Mouse (Mus musculus): ENCODE data around the gene Prcp.

Prcp gene

DNA sequence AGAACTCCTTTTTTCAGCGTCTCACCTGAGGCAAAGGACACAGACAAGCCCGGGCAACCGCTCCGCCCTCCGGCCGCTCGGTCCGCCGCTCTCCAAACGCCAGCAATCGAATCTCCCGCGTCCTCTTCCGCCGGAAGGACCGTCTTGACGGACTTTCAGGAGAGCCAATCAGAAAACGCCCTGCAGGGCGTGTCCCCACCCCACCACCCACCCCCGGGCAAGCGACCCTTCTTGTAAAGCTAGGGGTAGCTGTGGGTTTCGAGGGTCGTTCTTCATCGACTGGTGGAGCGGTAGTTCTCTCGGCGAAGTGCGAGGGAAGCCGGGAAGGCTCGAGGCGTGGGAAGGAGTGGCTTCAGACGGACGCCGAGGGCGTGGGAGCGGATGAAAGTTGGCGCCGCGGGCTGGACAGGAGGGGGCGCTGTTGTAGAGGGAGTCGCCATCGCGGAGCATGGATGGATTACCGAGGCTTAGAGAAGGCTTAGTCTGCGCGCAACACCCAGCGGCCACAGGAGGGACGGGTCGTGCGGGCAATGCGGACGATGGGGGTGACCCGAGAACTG is at the start of gene Prcp, which contains the start of gene Ddias:
Gene Prcp, plus strand, starts transcription at position 355 of the 560 bp plus-strand sequence.
Gene Ddias, minus strand, starts transcription at position 132 of the 560 bp plus-strand sequence.
- DNase-seq (ENCODE audit: low spot score), result peak; percentile 96

DNA sequence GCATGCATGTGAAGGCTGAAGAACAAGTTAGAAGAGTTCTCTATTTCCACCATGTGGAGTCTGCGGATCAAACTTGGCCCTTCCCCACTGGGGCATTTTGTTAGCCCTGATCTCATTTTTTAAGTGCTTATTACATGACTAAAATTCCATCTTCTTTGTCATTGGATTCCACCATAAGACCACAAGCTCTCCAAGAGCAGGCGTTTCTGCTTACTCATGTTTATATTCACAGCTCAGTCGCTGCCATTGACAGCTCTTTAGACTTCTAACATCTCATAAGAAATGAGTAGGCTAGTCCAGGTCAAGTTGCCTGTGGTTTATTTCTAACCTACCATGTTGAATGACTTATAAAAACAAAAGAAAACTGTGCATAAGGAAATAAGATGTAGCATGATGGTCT is 48.0 kb upstream of the Prcp start:
- DNase-seq (ENCODE audit: low spot score), result no peak

DNA sequence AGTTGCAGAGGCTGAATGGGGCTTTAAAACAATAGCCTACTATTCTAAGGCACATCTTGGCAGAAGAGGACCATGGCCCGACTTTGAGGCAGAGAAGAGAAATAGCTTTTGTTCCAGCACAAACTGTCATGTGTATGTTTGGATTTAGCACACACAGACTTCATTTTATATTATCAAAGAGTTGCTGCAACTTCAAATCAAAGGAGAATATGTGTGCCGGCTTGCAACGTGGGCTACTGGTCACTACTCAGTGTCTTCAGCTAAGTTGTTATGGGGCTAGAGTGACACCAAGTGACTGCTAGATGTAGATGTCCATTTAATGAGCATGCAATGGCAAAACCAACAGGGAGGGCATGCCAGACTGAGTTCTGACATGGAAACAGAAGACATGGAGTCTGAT is 46.3 kb upstream of the Prcp start:
- DNase-seq (ENCODE audit: low spot score), result peak; percentile 54

DNA sequence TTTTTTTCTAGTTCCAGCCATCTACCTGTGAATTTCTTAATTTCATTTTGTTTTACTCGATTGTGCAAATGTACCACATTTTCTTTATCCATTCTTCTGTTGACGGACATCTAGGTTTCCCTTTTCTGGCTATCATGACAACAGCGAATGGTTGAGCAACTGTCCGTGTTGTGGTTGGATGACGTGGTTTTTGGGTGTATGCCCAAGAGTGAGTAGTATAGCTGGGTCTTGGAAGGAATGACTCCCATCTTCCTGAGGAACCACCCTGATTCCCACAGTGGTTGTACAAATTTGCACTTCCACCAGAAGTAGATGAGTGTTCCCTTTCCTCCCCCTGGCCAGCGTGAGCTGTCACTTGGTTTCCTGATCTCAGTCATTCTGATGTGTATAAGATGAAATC is 41.9 kb upstream of the Prcp start:
- no peak for DNase-seq (ENCODE audit: low spot score)

DNA sequence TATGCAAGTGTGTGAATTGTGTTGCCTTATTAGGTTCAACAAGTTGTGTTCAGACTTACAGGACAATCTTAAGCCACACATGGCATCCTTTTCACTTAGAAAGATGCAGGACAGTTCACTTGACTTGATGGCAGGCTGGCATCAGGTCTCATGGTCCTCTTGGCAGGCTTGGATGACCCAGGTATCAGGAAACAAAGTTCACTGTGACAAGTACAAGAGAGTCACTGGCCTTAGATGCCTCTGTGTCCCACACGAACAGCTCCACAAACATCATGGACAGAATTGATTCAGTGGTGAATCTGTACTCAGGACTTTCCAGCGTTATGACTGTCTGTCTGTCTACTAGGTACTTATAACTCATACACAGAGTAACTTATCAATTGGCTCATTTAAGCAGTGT is 39.9 kb upstream of the Prcp start:
- DNase-seq (ENCODE audit: low spot score), result no peak

DNA sequence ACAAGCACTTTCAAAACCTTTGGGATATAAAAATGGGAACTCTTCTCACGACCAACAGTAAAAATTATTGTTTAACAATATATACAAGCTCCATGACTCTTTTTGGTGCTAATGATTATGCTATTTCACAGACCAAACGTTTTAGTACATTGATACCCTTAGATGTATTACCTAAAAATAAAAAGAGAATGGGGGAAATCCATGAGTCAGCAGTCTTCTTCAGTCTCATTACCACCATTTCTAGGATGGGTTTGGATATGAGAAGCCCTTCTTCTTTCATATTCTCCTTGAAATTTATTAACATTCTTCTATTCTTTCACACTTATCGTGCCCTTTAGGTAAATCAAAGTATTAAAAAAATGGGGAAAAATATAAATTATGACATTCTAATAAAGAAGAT is 37.8 kb upstream of the Prcp start:
- DNase-seq (ENCODE audit: low spot score), result no peak

DNA sequence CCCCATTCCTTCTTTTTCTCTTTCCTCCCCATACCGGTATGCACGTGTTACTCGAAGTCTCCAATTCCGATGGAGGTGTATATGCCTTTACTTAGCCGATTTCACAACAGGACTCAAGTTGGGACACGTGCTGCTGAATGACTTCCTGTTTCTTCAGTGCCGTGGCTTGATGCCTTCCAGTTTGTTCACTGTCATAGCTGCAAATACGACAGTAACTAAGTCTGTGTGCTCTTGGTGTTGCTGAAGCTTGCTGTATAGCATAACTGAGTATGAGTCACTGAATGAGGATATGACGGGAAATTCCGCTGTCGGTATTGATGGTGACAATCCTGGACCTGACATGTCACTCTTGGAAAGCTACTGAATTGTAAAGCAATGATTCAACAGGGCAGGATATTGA is 37.0 kb upstream of the Prcp start:
- DNase-seq (ENCODE audit: low spot score), result no peak

DNA sequence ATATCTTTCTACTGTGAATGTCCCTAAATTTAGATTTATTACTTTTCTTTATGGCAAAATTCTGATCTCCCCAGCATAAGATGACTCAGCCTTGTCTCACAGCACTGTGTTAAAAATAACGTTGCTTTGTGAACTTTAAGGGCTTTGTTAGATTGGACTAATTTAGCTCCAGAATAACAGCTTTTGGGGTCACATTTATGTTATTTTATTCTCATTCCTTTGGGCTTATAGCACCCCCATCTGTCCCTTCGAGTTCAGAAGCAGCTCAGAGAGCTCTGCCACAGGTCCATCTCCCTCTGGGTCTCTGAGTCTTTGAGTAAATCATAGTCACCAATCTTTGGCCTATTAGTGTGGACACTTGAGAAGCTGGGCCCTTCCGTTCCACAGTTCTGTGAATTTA is 36.4 kb upstream of the Prcp start:
- DNase-seq (ENCODE audit: low spot score), result no peak

DNA sequence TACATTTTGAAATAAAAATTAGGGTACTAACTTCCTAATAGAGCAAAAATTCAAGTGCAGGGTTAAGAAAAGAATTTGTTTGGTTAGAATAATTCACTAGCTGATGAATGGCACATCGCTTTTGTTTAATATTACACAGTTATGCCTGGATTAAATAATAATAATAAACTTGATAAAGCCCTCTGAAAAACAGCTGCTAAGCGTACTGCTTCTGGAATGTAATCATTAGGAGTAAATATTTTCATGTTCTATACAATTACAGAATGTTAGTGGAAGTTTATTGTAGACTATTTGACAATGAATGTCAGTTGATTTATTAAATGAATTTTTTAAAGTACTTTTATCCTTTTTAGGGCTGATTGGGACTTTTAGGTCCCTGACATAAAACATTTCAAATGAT is 32.0 kb upstream of the Prcp start:
- DNase-seq (ENCODE audit: low spot score), result no peak

DNA sequence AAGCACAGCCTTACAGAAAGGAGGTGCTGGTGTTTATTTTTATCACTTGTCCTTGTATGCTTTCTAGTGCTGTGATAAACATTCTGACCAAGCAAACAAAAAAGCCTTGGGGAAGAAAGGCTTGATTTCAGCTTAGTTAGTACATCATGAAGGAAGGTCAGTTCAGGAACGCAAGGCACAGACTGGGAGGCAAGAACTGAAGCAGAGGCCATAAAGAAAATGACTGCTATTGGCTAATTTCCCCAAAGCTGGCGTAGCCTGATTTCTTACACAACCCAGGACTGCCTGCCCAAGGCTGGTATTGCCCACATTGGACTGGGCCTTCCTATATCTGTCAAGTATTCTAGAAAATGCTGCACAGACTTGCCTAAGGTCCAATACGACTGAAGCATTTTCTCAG is 26.0 kb upstream of the Prcp start:
- DNase-seq (ENCODE audit: low spot score), result no peak

DNA sequence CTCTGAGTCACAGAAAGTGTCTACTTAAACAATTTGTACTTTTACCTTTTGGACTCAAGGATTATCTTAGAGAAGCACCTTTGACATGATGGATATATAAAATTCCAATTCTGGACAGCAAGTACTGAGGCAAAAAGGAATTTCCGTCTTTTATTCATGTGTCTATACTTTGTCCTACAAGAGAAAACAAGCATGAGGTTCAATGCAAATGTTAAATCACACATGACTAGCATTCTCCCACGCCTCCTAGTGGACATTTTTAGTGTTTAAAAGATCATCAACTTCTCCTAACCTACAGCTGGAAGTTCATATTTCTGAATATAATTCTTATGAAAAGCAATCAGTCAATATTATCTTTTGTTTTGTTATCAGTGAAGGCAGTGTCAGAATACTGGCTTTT is 7.7 kb upstream of the Prcp start:
- peak; percentile 67 for DNase-seq (ENCODE audit: low spot score)

DNA sequence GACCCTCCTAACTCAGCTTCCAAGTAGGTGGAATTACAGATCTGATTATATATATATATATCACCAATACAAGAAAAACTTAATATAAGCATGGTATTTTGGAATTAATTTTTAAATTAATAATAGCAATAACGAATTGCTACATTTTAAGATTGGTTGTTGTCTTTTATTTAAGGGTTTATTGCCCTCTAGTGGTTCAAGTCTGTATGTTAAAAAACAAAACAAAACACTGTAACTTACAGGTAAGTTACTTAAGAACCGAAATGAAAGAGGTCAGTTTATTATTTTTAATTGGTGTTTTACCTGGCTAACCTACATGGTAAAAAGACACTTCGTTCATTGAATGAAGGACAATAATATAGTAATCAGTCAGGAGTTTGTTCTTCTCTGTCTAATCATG is 4.1 kb upstream of the Prcp start:
- peak; percentile 61 for DNase-seq (ENCODE audit: low spot score)

DNA sequence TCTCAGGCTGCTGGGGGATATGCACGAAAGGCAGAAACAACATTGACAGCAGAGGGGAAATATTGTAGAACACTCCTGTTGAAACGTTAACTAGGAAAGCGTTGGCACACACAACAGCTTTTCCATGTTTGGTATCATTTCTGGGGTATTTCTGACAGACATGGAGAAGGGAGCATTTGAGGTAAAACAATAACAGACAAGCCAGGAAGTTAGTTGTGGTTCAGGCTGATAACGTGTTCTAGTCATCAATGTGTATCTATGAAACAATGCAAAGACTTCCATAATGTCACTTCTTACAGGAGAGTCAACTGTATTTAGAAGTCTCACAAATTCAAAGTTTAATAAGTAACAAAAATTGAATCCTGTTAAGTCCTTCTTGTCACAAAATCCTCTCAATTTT is 2.7 kb upstream of the Prcp start:
- no peak for DNase-seq (ENCODE audit: low spot score)

DNA sequence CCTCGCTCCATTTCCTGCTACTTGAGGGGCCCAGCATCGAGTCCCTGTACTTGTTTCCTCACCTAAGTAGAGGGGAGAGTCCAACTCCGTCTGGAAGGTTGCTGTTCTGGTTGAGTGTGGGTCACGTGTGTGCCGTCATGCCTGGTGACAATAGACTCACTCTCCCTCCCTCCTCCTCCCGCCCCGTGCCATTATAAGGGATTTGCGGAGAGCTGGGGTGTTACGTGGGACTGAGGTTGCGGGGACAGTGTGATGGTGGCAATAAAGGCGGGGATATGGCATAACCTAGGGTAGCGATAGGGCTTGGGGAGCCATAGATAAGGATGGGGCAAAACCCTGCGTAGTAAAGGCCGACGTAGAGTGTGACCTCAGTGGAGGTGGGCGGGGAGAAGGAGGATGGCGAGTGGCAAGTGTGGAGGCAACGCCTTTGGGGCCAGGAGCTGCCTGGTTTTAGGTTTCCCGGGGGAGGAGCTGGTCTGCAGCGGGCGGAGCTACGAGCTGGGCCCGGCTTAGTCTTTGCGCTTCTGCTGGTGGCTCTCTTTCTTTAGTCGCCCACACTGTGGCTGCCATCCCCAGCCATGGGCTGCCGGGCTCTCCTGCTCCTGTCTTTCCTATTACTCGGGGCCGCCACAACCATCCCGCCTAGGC is 615 bp downstream of the Prcp start:
- DNase-seq (ENCODE audit: low spot score), result peak; percentile 93

DNA sequence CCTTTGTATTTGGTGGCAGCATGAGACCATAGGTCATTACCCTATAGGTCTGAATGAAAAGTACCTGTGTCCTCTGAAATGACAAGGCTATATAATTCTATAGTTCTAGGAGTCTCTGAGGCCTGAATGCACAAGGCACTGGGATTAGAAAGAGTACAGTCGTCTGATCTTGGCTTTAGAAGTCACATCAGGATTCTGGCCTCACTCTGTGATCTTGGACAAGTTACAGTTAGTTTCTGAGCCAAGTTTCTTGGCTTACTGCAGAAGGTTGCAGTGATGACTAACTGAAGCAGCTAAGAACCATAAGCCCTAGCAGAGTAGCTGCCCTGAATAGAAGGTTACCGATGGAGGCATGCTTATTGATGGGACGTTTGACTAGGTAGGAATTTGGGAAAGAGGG is 1.8 kb downstream of the Prcp start:
- DNase-seq (ENCODE audit: low spot score), result peak; percentile 15

DNA sequence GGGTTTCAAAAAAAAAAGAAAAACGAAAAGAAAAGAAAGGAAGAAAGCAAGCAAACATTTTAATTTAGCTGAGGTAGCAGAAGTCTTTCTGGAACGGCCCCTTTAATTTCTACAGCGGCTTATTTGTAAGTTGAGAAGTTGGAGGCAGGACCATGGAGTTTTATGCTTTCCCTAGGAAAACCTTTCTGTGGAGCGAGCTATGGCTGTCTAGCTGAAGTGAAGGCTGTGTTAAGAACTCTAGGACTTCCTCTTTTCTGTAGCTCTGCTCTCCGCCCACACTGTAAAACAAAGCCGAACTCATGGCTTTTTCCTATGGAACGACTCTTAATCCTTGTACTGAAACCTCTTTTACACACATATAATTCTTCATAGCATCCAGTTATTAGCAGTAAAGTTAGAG is 2.3 kb downstream of the Prcp start:
- no peak for DNase-seq (ENCODE audit: low spot score)

DNA sequence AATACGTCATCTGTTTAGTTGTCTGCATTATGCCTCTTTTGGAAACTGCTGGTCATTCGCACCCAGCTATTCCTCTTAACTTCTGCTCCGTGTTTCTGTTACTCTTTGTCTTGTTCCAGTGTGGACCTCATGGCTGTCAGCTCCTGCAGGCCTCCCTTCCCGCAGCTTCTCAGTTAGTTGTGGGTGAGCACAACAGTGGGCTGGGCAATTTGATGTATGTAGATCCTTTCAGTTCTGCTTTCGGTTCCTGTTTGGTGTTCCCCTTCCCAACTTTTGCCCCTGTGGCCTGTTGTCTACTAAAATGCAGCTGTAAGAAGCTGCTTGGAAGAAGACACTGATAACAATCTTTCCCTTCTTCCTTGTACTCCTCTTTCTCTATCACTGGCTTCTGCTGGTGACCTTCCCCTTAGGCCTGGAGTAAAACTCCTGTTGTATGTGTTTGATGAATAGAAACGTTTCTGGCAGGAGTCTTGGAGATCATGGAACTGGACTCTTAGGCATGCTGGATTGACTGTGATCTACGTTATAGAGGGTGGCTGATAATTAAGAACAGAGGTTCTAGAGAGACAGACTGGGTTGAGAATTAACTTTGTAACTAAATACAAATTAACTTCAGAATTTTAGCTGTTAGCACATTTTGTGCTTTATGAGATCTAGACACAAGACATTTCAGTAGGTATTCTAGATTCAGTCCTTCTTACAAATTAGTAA is 4.5 kb downstream of the Prcp start:
- no peak for DNase-seq (ENCODE audit: low spot score)

DNA sequence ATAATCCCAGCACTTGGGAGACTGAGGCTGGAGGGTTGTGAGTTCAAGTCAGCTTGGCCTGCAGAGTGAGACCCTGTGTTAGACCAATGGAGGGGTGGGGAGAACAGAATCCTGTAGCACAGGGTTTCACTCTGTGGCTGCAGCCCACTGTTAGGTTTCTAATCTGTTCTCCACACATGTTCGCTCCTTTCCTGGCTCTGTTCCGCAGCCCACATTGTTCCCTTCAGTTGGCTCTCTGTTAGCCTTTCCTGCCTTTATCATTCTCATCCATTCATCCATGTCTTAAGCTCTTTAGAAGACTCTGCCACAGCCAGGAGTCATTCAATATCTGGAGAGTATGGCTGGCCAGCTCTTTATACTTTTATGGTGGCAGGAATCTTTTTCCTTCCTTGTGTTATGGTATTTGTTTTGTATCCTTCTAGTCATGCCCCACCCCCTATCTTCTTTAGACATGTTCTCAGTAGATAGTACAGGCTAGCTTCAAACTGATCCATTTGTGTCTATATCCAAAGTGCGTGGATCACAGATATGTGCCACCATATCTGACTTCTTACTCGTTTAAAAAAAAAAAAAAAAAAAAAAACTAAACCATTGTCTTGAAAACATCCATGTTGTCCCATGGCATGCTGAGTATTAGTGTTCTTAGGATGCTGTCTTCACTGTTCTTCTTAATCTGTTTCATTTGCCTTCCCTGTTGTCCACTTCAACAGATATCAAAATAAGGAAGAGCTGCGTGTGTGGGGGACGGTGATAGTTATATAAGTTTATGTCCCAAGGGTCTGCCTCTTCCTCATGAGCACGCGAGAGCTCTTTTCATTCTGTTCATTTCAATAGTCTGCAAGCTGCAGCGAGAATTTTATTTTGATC is 9.8 kb downstream of the Prcp start:
- no peak for DNase-seq (ENCODE audit: low spot score)

DNA sequence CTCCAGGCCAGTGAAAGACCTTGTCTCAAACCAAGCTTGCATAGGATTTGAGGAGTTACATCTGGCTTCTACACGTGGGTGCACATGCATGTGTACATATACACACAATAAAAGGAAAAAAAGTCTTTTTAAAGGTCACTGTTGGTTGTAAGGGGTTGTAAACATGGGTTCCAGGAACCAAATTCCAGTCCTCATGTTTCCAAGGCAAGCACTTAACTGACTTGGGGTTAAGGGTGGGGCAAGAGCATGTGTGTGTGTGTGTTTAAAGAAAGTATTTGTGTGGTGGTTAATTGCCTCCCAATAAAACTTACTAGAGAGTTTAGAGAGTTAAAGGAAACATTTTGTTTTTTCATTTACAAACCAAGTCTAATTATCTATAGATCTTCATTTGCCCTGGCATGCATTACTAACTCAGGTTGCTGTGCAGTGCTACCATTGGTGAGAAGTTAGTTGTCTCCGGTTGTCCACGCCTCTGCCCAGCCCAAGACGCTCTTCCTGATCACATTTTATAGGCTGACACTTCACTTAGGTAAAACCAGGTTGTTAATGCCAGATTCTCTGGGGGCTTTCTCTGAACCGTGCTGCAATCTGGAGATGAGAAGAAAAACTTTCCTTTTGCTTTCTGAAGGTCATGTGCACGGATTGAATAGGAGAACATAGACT is 10.9 kb downstream of the Prcp start:
- no peak for DNase-seq (ENCODE audit: low spot score)

DNA sequence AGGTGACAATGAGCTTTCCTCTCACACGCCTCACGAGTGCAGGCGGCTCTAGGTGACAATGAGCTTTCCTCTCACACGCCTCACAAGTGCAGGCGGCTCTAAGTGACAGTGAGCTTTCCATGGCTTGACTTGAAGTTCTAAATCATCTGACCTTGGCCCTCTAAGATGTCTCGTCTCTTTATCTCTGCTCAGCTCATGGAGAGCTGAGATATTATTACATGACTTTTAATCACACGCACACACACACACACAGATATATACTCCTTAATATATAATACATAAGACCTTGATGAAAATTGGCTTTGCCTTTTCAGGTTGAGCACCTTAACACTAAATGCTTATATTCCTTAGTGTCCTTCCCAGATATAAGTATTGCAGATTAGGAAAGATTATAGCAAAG is 12.5 kb downstream of the Prcp start:
- no peak for DNase-seq (ENCODE audit: low spot score)

DNA sequence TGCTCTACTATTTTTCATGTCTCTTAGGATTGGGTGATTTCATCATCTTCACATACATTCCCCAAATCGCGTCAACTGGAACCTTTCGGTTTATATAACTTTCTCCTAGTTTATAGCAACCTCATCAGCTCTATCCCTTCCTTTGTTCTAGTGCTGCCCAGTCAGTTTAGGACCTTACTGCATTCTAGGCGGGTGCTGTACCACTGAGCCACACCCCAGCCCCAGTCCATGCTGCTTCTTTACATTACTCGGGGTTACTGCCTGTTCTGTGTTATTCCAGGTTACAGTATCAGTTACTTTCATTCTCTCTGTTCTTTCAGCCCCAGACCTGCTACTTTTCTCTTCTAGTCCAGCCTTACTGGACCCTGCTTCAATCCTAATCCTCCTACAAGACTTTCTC is 13.0 kb downstream of the Prcp start:
- no peak for DNase-seq (ENCODE audit: low spot score)

DNA sequence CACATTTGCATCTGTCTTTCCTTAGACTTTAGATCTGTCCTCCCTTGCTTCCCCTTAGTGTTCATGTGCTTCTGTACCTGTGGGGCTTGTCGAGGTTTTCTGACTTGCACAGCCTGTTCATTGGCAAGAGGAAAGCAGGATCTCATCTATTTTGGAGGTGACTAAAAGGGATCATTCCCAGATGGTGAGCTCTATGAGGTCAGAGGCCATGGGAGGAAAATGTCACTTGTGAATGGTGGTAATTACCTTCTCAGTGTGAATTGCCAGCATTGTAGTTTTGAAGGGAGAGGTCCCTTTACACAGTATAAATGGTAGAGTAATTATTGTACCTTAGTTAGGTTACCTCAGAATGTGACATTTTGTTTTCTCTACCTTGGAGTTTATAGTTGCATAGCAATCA is 15.9 kb downstream of the Prcp start:
- no peak for DNase-seq (ENCODE audit: low spot score)
